Mouse (Mus musculus): ENCODE data around the gene Slc44a1.

The Slc44a1 gene

GRCm38 (mm10) chr4:53538600-53538999 lies 98.4 kb downstream of the Slc44a1 start:
- no peak for DNase-seq (ENCODE audit: low spot score)

- DNase-seq (ENCODE audit: low spot score), result no peak
These were observed 99.7 kb downstream of the Slc44a1 start for GRCm38 (mm10) chr4:53539929-53540328.

GRCm38 (mm10) chr4:53543421-53543820 lies 103.2 kb downstream of the Slc44a1 start:
- no peak for DNase-seq (ENCODE audit: low spot score)

GRCm38 (mm10) chr4:53544889-53545288 lies 104.7 kb downstream of the Slc44a1 start:
- no peak for DNase-seq (ENCODE audit: low spot score)

GRCm38 (mm10) chr4:53547381-53547780 lies 107.2 kb downstream of the Slc44a1 start:
- no peak for DNase-seq (ENCODE audit: low spot score)

GRCm38 (mm10) chr4:53549375-53549774 lies 109.2 kb downstream of the Slc44a1 start:
- DNase-seq (ENCODE audit: low spot score), result no peak

- no peak for DNase-seq (ENCODE audit: low spot score)
These were observed 124.4 kb downstream of the Slc44a1 start for GRCm38 (mm10) chr4:53564618-53565017.

- no peak for DNase-seq (ENCODE audit: low spot score)
These were observed 126.9 kb downstream of the Slc44a1 start for GRCm38 (mm10) chr4:53567065-53567464.

- DNase-seq (ENCODE audit: low spot score), result no peak
These were observed 135.3 kb downstream of the Slc44a1 start for GRCm38 (mm10) chr4:53575558-53575957.

GRCm38 (mm10) chr4:53587676-53588075 lies 147.5 kb downstream of the Slc44a1 start:
- DNase-seq (ENCODE audit: low spot score), result no peak

- DNase-seq (ENCODE audit: low spot score), result no peak
These were observed 148.7 kb downstream of the Slc44a1 start for GRCm38 (mm10) chr4:53588936-53589335.

GRCm38 (mm10) chr4:53589466-53589865 lies 149.3 kb downstream of the Slc44a1 start:
- no peak for DNase-seq (ENCODE audit: low spot score)

GRCm38 (mm10) chr4:53590163-53590562 lies 149.9 kb downstream of the Slc44a1 start:
- DNase-seq (ENCODE audit: low spot score), result no peak

- no peak for DNase-seq (ENCODE audit: low spot score)
These were observed 150.7 kb downstream of the Slc44a1 start for GRCm38 (mm10) chr4:53590691-53591447.

GRCm38 (mm10) chr4:53591536-53591935 lies 151.3 kb downstream of the Slc44a1 start:
- no peak for DNase-seq (ENCODE audit: low spot score)

- no peak for DNase-seq (ENCODE audit: low spot score)
These were observed 151.7 kb downstream of the Slc44a1 start for GRCm38 (mm10) chr4:53591941-53592340.

- no peak for DNase-seq (ENCODE audit: low spot score)
These were observed 152.2 kb downstream of the Slc44a1 start for GRCm38 (mm10) chr4:53592386-53592785.

- DNase-seq (ENCODE audit: low spot score), result peak; percentile 22
These were observed 154.0 kb downstream of the Slc44a1 start for GRCm38 (mm10) chr4:53594204-53594603.

GRCm38 (mm10) chr4:53595246-53596062 lies 155.2 kb downstream of the Slc44a1 start:
- no peak for DNase-seq (ENCODE audit: low spot score)

- no peak for DNase-seq (ENCODE audit: low spot score)
These were observed 156.1 kb downstream of the Slc44a1 start for GRCm38 (mm10) chr4:53596063-53596895.

- no peak for DNase-seq (ENCODE audit: low spot score)
These were observed 160.2 kb downstream of the Slc44a1 start for GRCm38 (mm10) chr4:53600462-53600861.

GRCm38 (mm10) chr4:53614576-53615225 lies 174.5 kb downstream of the Slc44a1 start:
- DNase-seq (ENCODE audit: low spot score), result no peak

Data from ovary, postnatal 36 days (tissue).